Mouse (Mus musculus): ENCODE measurements at regions not wholly inside any gene's neighbourhood (a gene's known extent, or its start where the extent isn't known, plus 50 kb on each side); places are given as distances from the start of the nearest gene placed in this dataset.

GRCm38 (mm10) chr5:133712652-133713051, 386.9 kb upstream of the Castor2 start:
- H3K4me1 ChIP-seq (ENCODE audit: control insufficient read depth, insufficient read depth, low read length), result no peaks in the 10 kb centered on the region
- H3K9me3 ChIP-seq (replicated peaks; ENCODE audit: control insufficient read depth, low read length), result no peaks in the 10 kb centered on the region
- WGBS, result 39% methylated on average over 3 of the region's 3 CpGs
- no peaks in the 10 kb centered on the region for H3K27me3 ChIP-seq (ENCODE audit: control insufficient read depth, insufficient read depth, low read length)
- no peak overlapping the region for H3K9ac ChIP-seq (ENCODE audit: low read length)
- no peaks in the 10 kb centered on the region for H3K36me3 ChIP-seq (ENCODE audit: control insufficient read depth, insufficient read depth, low read length)
- H3K27ac ChIP-seq (ENCODE audit: low read length), result no peak overlapping the region
- ATAC-seq (ENCODE audit: insufficient read depth, low FRiP score), result no peak
- H3K4me2 ChIP-seq (ENCODE audit: low read depth, low read length), result no peak overlapping the region
- H3K4me3 ChIP-seq (replicated peaks; ENCODE audit: low read length), result no peak overlapping the region

DNA sequence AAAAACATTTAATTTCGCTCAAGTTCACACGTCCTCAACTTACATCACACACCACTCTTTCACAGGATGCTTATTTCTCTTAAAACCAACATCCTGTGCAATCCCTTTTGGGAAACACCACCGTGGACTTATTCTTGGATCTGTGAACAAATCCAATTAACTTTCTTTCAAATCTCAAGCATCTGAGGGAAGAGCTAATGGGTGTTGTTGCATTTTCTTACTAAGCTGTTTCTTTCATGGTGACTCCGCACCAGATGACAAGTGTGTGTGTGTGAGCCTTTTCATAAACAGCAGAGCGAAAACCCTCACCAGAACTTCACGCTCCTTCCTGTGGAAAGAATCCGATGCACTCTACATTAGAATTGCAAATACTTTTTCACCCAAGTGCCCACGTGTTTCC, 390.6 kb upstream of the Castor2 start:
- Histone ChIP-seq H3K4me3 (replicated peaks; ENCODE audit: low read length) (no peak overlapping the region), H3K4me2 (ENCODE audit: low read depth, low read length) (no peak overlapping the region), H3K36me3 (ENCODE audit: control insufficient read depth, insufficient read depth, low read length) (no peaks in the 10 kb centered on the region), H3K27ac (ENCODE audit: low read length) (no peak overlapping the region), H3K9me3 (replicated peaks; ENCODE audit: control insufficient read depth, low read length) (no peaks in the 10 kb centered on the region), H3K9ac (ENCODE audit: low read length) (no peak overlapping the region), H3K4me1 (ENCODE audit: control insufficient read depth, insufficient read depth, low read length) (no peaks in the 10 kb centered on the region), H3K27me3 (ENCODE audit: control insufficient read depth, insufficient read depth, low read length) (no peaks in the 10 kb centered on the region)
- WGBS, result 72% methylated on average over 8 of the region's 8 CpGs
- ATAC-seq (ENCODE audit: insufficient read depth, low FRiP score), result no peak

- no peak for ATAC-seq (ENCODE audit: insufficient read depth, low FRiP score)
- Histone ChIP-seq H3K27ac (ENCODE audit: low read length) (no peak overlapping the region), H3K4me1 (ENCODE audit: control insufficient read depth, insufficient read depth, low read length) (no peaks in the 10 kb centered on the region), H3K4me3 (replicated peaks; ENCODE audit: low read length) (no peak overlapping the region), H3K4me2 (ENCODE audit: low read depth, low read length) (no peak overlapping the region), H3K36me3 (ENCODE audit: control insufficient read depth, insufficient read depth, low read length) (no peaks in the 10 kb centered on the region), H3K27me3 (ENCODE audit: control insufficient read depth, insufficient read depth, low read length) (no peaks in the 10 kb centered on the region), H3K9me3 (replicated peaks; ENCODE audit: control insufficient read depth, low read length) (no peaks in the 10 kb centered on the region), H3K9ac (ENCODE audit: low read length) (no peak overlapping the region)
- 75% methylated on average over 2 of the region's 2 CpGs for WGBS
Observed at GRCm38 (mm10) chr5:133686206-133686605, 413.3 kb upstream of the Castor2 start.

DNA sequence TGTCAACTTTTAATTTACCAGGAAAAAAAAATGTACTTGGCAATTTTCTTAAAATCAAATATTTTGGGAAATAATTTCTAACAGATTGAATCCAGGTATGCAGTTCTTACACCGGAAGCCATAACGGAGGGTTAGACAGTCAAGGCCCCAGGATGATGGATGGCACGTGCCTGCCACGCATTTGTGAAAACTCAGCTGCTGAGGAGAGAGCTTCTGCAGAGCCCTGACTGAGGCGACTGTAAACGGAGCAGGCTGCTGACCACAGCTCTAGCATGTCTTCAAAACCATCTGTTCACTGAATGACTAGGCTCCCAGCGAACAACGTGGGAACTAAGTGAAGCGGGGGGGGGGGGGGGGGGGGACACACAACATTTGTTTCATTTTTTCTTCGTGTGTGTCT, 416.5 kb upstream of the Castor2 start:
- Histone ChIP-seq H3K9ac (ENCODE audit: low read length) (no peak overlapping the region), H3K36me3 (ENCODE audit: control insufficient read depth, insufficient read depth, low read length) (no peaks in the 10 kb centered on the region), H3K27ac (ENCODE audit: low read length) (no peak overlapping the region), H3K27me3 (ENCODE audit: control insufficient read depth, insufficient read depth, low read length) (no peaks in the 10 kb centered on the region), H3K4me1 (ENCODE audit: control insufficient read depth, insufficient read depth, low read length) (no peaks in the 10 kb centered on the region), H3K4me3 (replicated peaks; ENCODE audit: low read length) (no peak overlapping the region), H3K9me3 (replicated peaks; ENCODE audit: control insufficient read depth, low read length) (no peaks in the 10 kb centered on the region), H3K4me2 (ENCODE audit: low read depth, low read length) (no peak overlapping the region)
- 18% methylated on average over 9 of the region's 10 CpGs for WGBS
- ATAC-seq (ENCODE audit: insufficient read depth, low FRiP score), result no peak

- Histone ChIP-seq H3K4me3 (replicated peaks; ENCODE audit: low read length) (no peak overlapping the region), H3K4me2 (ENCODE audit: low read depth, low read length) (no peak overlapping the region), H3K27ac (ENCODE audit: low read length) (no peak overlapping the region), H3K9me3 (replicated peaks; ENCODE audit: control insufficient read depth, low read length) (no peaks in the 10 kb centered on the region), H3K36me3 (ENCODE audit: control insufficient read depth, insufficient read depth, low read length) (no peaks in the 10 kb centered on the region), H3K9ac (ENCODE audit: low read length) (no peak overlapping the region), H3K27me3 (ENCODE audit: control insufficient read depth, insufficient read depth, low read length) (no peaks in the 10 kb centered on the region), H3K4me1 (ENCODE audit: control insufficient read depth, insufficient read depth, low read length) (no peaks in the 10 kb centered on the region)
- WGBS, result 50% methylated on average over 15 of the region's 15 CpGs
- no peak for ATAC-seq (ENCODE audit: insufficient read depth, low FRiP score)
Observed at GRCm38 (mm10) chr5:133676791-133677450, 422.6 kb upstream of the Castor2 start.

GRCm38 (mm10) chr5:133675636-133676035, 423.9 kb upstream of the Castor2 start:
- Histone ChIP-seq H3K4me3 (replicated peaks; ENCODE audit: low read length) (no peak overlapping the region), H3K27me3 (ENCODE audit: control insufficient read depth, insufficient read depth, low read length) (0 out of 2 replicates have a peak, but pooled peaks cover 3% of the 10 kb centered on the region), H3K36me3 (ENCODE audit: control insufficient read depth, insufficient read depth, low read length) (no peaks in the 10 kb centered on the region), H3K4me2 (ENCODE audit: low read depth, low read length) (no peak overlapping the region), H3K9ac (ENCODE audit: low read length) (no peak overlapping the region), H3K9me3 (replicated peaks; ENCODE audit: control insufficient read depth, low read length) (no peaks in the 10 kb centered on the region), H3K4me1 (ENCODE audit: control insufficient read depth, insufficient read depth, low read length) (no peaks in the 10 kb centered on the region), H3K27ac (ENCODE audit: low read length) (no peak overlapping the region)
- ATAC-seq (ENCODE audit: insufficient read depth, low FRiP score), result no peak
- 71% methylated on average over 3 of the region's 3 CpGs for WGBS

DNA sequence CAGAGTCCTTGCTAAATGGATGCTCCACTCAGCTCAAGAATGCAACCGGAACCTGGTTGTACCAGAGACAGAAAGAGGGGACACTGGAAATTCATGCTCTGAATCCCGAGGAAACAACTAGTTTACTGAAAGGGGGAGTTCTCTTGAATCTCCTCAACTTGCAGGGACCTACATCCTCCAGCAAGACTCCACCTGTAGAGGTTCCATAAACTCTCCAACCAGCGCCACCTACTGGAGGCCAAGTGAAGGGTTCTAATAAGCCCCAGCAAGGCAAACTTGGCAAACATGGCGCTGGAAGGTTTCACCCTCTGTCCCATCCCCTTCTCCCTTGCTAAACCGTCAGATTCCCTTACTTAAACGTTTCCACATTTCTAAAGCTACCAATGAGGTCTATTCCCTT, 433.0 kb upstream of the Castor2 start:
- 0 out of 2 replicates have a peak, but pooled peaks cover 3% of the 10 kb centered on the region for H3K27me3 ChIP-seq (ENCODE audit: control insufficient read depth, insufficient read depth, low read length)
- 37% methylated on average over 6 of the region's 6 CpGs for WGBS
- H3K9ac ChIP-seq (ENCODE audit: low read length), result no peak overlapping the region
- ATAC-seq (ENCODE audit: insufficient read depth, low FRiP score), result no peak
- no peak overlapping the region for H3K4me2 ChIP-seq (ENCODE audit: low read depth, low read length)
- no peaks in the 10 kb centered on the region for H3K4me1 ChIP-seq (ENCODE audit: control insufficient read depth, insufficient read depth, low read length)
- no peaks in the 10 kb centered on the region for H3K36me3 ChIP-seq (ENCODE audit: control insufficient read depth, insufficient read depth, low read length)
- H3K9me3 ChIP-seq (replicated peaks; ENCODE audit: control insufficient read depth, low read length), result no peaks in the 10 kb centered on the region
- no peak overlapping the region for H3K27ac ChIP-seq (ENCODE audit: low read length)
- H3K4me3 ChIP-seq (replicated peaks; ENCODE audit: low read length), result no peak overlapping the region

GRCm38 (mm10) chr5:133662474-133663256, 436.8 kb upstream of the Castor2 start:
- ATAC-seq (ENCODE audit: insufficient read depth, low FRiP score), result no peak
- H3K4me3 ChIP-seq (replicated peaks; ENCODE audit: low read length), result no peak overlapping the region
- no peaks in the 10 kb centered on the region for H3K36me3 ChIP-seq (ENCODE audit: control insufficient read depth, insufficient read depth, low read length)
- no peaks in the 10 kb centered on the region for H3K4me1 ChIP-seq (ENCODE audit: control insufficient read depth, insufficient read depth, low read length)
- H3K4me2 ChIP-seq (ENCODE audit: low read depth, low read length), result no peak overlapping the region
- H3K9me3 ChIP-seq (replicated peaks; ENCODE audit: control insufficient read depth, low read length), result no peaks in the 10 kb centered on the region
- H3K9ac ChIP-seq (ENCODE audit: low read length), result no peak overlapping the region
- WGBS, result 84% methylated on average over 7 of the region's 7 CpGs
- no peaks in the 10 kb centered on the region for H3K27me3 ChIP-seq (ENCODE audit: control insufficient read depth, insufficient read depth, low read length)
- H3K27ac ChIP-seq (ENCODE audit: low read length), result no peak overlapping the region

- Histone ChIP-seq H3K4me2 (ENCODE audit: low read depth, low read length) (no peak overlapping the region), H3K27me3 (ENCODE audit: control insufficient read depth, insufficient read depth, low read length) (no peaks in the 10 kb centered on the region), H3K27ac (ENCODE audit: low read length) (no peak overlapping the region), H3K36me3 (ENCODE audit: control insufficient read depth, insufficient read depth, low read length) (no peaks in the 10 kb centered on the region), H3K9me3 (replicated peaks; ENCODE audit: control insufficient read depth, low read length) (no peaks in the 10 kb centered on the region), H3K9ac (ENCODE audit: low read length) (no peak overlapping the region), H3K4me1 (ENCODE audit: control insufficient read depth, insufficient read depth, low read length) (no peaks in the 10 kb centered on the region), H3K4me3 (replicated peaks; ENCODE audit: low read length) (no peak overlapping the region)
- ATAC-seq (ENCODE audit: insufficient read depth, low FRiP score), result no peak
- WGBS, result 79% methylated on average over 11 of the region's 11 CpGs
Observed at GRCm38 (mm10) chr5:133660351-133660750, 439.2 kb upstream of the Castor2 start.
